Mouse (Mus musculus) ovary, postnatal 14 days (tissue): ENCODE results near the gene Mrgprx1.

Experiments used
- DNase-seq: peaks from one replicate; pipeline ENCODE4 v3.0.0; 2022; ENCODE audit warnings: low spot score

Gene Mrgprx1

DNA sequence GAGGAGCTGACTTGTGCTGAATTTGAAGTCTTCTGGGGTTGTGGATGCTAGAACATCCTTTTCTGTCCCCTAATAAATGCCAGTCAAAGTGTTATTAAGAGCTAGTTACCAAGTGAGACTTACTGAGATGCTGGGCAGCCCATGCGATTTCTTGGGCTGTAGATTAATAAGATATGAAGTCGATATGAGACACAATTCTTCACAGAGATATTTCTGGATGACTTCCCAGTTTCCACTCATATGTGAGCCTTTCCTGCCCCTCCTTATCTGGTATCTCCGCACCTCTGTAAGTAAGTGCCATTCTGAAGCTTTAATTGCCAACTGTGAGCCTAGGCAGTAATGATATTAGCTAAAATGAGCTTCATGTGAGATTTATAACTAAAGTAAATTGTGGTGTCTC lies at the start of gene Mrgprx1:
TSS of gene Mrgprx1 (minus strand) at position 101 of the 400 bp plus-strand sequence.
- DNase-seq = no peak

- no peak for DNase-seq
Measured at GRCm38 (mm10) chr7:48075521-48075920, 48.1 kb upstream of the Mrgprx1 start.

- no peak for DNase-seq
Measured at GRCm38 (mm10) chr7:48046475-48047185, 19.2 kb upstream of the Mrgprx1 start.

DNA sequence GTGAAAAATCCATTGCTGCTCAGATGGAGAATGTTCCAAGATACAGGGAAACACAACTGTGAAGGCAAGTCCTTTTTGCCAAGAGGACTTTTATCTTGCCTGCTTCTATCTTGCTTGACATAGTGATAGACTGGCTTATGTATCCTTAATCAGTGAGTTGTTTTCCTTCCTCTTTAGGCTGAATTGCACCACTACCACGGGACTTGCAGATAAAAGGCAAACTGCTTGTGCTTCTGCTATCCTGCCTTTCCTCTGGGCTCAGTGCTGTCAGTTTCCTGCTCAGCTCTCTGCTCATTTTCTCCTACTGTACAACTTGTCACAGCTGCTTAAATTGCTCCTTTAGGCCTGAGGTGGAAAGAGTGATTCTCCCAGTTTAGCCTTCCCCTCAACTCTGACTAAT lies 16.6 kb upstream of the Mrgprx1 start:
- DNase-seq = no peak

GRCm38 (mm10) chr7:48017874-48018273 lies 9.5 kb downstream of the Mrgprx1 start:
- no peak for DNase-seq

GRCm38 (mm10) chr7:47995689-47996088 lies 31.7 kb downstream of the Mrgprx1 start:
- DNase-seq = no peak

DNA sequence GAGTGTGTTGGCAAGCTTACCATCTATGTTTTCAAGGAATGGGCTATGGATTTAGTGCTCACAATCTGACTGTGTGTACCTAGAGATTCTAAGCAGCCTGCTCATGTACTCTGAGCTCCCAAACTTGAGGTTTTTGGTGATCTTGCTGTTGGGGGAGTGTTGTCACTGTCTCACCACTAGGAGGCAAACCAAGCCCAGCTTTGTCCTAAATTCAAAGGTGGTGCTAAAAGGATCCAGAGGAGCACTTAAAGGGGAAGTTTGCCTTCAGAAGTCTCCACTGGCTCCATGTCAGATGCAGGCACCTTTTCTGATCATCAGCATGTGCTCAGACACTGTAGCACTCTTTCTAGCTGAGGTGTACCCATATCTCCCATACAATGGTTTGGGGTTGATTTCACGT lies 40.6 kb downstream of the Mrgprx1 start:
- no peak for DNase-seq

- no peak for DNase-seq
Measured at GRCm38 (mm10) chr7:47981995-47982394, 45.4 kb downstream of the Mrgprx1 start, which contains the start of gene Mrgpra4. Gene Mrgpra4 (minus strand): TSS chr7:47982095.
